ENCODE assay signal across 26 mouse cellular contexts in genomic region chr10:93242208-93242607, GRCm38 (mm10).
A peak's percentile ranks its signal among the peaks of the same experiment; 100 is the strongest.
DNase-seq lines count a peak whose midpoint lies in the region; ATAC-seq and TF ChIP-seq lines count a peak whose summit lies in the region.
"Had no signal": no experiment of that assay in that cellular context is flagged by ENCODE, and none has a peak within 500 bp of the region (broad histone marks: within the 10 kb centered on the region; RNA-seq: fewer than 3 reads in every experiment).

No protein-coding gene starts in this region.

- no peak for TF ChIP-seq POLR2A in ES-Bruce4 (IDR thresholded peaks at IDR 0.05; ENCODE audit: insufficient read depth, low read length)

- 22% methylated on average over 3 of the region's 3 CpGs for WGBS in kidney, embryonic 15.5 days
- 31% methylated on average over 3 of the region's 3 CpGs for WGBS in intestine, embryonic 16.5 days

- TF ChIP-seq CTCF in ES-Bruce4 (IDR thresholded peaks at IDR 0.05; ENCODE audit: low read depth, low read length) = no peak

- no peak overlapping the region for H3K9ac ChIP-seq in kidney, embryonic 15.5 days
- no peak overlapping the region for H3K9ac ChIP-seq in ES-Bruce4 (ENCODE audit: low read depth, poor library complexity, severe bottlenecking)
- H3K9ac ChIP-seq in intestine, embryonic 16.5 days (ENCODE audit: low read depth, low read length) = no peak overlapping the region
- H3K9ac ChIP-seq: embryonic facial prominence, embryonic 15.5 days; forebrain, postnatal 0 days; limb, embryonic 12.5 days; liver, embryonic 13.5 days; lung, embryonic 15.5 days; midbrain, embryonic 12.5 days; neural tube, embryonic 12.5 days had no signal

- peak; percentile 94 for TF ChIP-seq EP300 in ES-Bruce4 (IDR thresholded peaks at IDR 0.05; ENCODE audit: insufficient read depth, low read depth, low read length)

- peaks cover 22% of the 10 kb centered on the region for H3K4me1 ChIP-seq in kidney, embryonic 15.5 days
- H3K4me1 ChIP-seq in ES-Bruce4 (ENCODE audit: control insufficient read depth, insufficient read depth, low read length) = peaks cover 1% of the 10 kb centered on the region
- peaks cover 2% of the 10 kb centered on the region; the same call in 1 of the 2 replicates for H3K4me1 ChIP-seq in intestine, embryonic 16.5 days (ENCODE audit: control insufficient read depth, insufficient read depth, low read length)
- H3K4me1 ChIP-seq: liver, embryonic 13.5 days; neural tube, embryonic 12.5 days had no signal

- H3K9me3 ChIP-seq in kidney, embryonic 15.5 days (replicated peaks) = no peaks in the 10 kb centered on the region
- no peaks in the 10 kb centered on the region for H3K9me3 ChIP-seq in ES-Bruce4 (replicated peaks; ENCODE audit: control insufficient read depth, insufficient read depth, low read length, poor library complexity, severe bottlenecking)
- no peaks in the 10 kb centered on the region for H3K9me3 ChIP-seq in intestine, embryonic 16.5 days (ENCODE audit: control insufficient read depth, low read length)
- H3K9me3 ChIP-seq: embryonic facial prominence, embryonic 15.5 days; hindbrain, embryonic 10.5 days; limb, embryonic 12.5 days; liver, embryonic 13.5 days; lung, embryonic 15.5 days; midbrain, embryonic 12.5 days; neural tube, embryonic 12.5 days had no signal

- DNase-seq in kidney, postnatal 25 days = no peak
- peak; percentile 75 for DNase-seq in WW6 (ENCODE audit: low read depth, low spot score)
- no peak for DNase-seq in gastrocnemius, postnatal 25 days
- no peak for DNase-seq in left cerebral cortex, postnatal 10 days (ENCODE audit: extremely low spot score in 1 of 2, low spot score in 2 of 2)
- DNase-seq: adrenal gland, adult 8-10 months; cerebellum, adult 11 months; cerebellum, postnatal 10 days; forebrain, postnatal 0 days; gastrocnemius, adult 2 months; heart, adult 18-20 months; kidney, postnatal 10 days; layer of hippocampus, adult 9-11 months; liver, embryonic 13.5 days; right cerebral cortex, adult 18-20 months; thymus, postnatal 25 days had no signal

- ATAC-seq in kidney, embryonic 15.5 days (replicated peaks; ENCODE audit: low FRiP score) = no peak
- ATAC-seq in intestine, embryonic 16.5 days = 0 out of 2 replicates have a peak, but pooled peaks have one; percentile 44
- ATAC-seq: forebrain, postnatal 0 days; hindbrain, postnatal 0 days had no signal

- H3K4me2 ChIP-seq in kidney, embryonic 15.5 days = no peak overlapping the region
- H3K4me2 ChIP-seq in intestine, embryonic 16.5 days (ENCODE audit: low read depth, low read length) = no peak overlapping the region
- H3K4me2 ChIP-seq: embryonic facial prominence, embryonic 15.5 days; limb, embryonic 12.5 days; liver, embryonic 13.5 days; lung, embryonic 15.5 days; midbrain, embryonic 12.5 days; neural tube, embryonic 12.5 days had no signal

- no peak overlapping the region for H3K4me3 ChIP-seq in kidney, embryonic 15.5 days (replicated peaks)
- H3K4me3 ChIP-seq in ES-Bruce4 (ENCODE audit: low read depth, low read length) = no peak overlapping the region
- H3K4me3 ChIP-seq in intestine, embryonic 16.5 days (ENCODE audit: low read length) = no peak overlapping the region
- H3K4me3 ChIP-seq: embryonic facial prominence, embryonic 15.5 days; gastrocnemius, adult 2 months; hindbrain, embryonic 10.5 days; limb, embryonic 12.5 days; liver, embryonic 13.5 days; lung, embryonic 15.5 days; midbrain, embryonic 12.5 days; neural tube, embryonic 12.5 days had no signal

- peaks cover 54% of the 10 kb centered on the region for H3K36me3 ChIP-seq in kidney, embryonic 15.5 days
- H3K36me3 ChIP-seq in ES-Bruce4 (ENCODE audit: control insufficient read depth, insufficient read depth, low read length, poor library complexity, severe bottlenecking) = peaks cover 20% of the 10 kb centered on the region
- no peaks in the 10 kb centered on the region for H3K36me3 ChIP-seq in intestine, embryonic 16.5 days (ENCODE audit: control insufficient read depth, insufficient read depth, low read length)

- 0 out of 2 replicates have a peak overlapping the region, but pooled peaks have one; percentile 41 for H3K27ac ChIP-seq in kidney, embryonic 15.5 days
- peak overlapping the region; percentile 59 for H3K27ac ChIP-seq in ES-Bruce4 (ENCODE audit: insufficient read depth, low read length)
- H3K27ac ChIP-seq in intestine, embryonic 16.5 days (ENCODE audit: low read length) = no peak overlapping the region
- H3K27ac ChIP-seq: embryonic facial prominence, embryonic 15.5 days; gastrocnemius, adult 2 months; hindbrain, embryonic 10.5 days; hindbrain, postnatal 0 days; limb, embryonic 12.5 days; liver, embryonic 13.5 days; lung, embryonic 15.5 days; macrophage; midbrain, embryonic 12.5 days; neural tube, embryonic 12.5 days had no signal

- no peaks in the 10 kb centered on the region for H3K27me3 ChIP-seq in kidney, embryonic 15.5 days
- no peaks in the 10 kb centered on the region for H3K27me3 ChIP-seq in ES-Bruce4 (ENCODE audit: control insufficient read depth, insufficient read depth, low read length, poor library complexity, severe bottlenecking)
- no peaks in the 10 kb centered on the region for H3K27me3 ChIP-seq in intestine, embryonic 16.5 days (replicated peaks; ENCODE audit: control insufficient read depth, insufficient read depth, low read length)
- H3K27me3 ChIP-seq: embryonic facial prominence, embryonic 15.5 days; limb, embryonic 12.5 days; liver, embryonic 13.5 days; lung, embryonic 15.5 days; midbrain, embryonic 12.5 days; neural tube, embryonic 12.5 days had no signal

- intact Hi-C loops in left cerebral cortex, postnatal 10 days (cut with DNase I) = no loop called here
